Mouse (Mus musculus) granulocyte monocyte progenitor cell, adult 5-6 weeks (primary cell): ENCODE results near the gene Pacsin2. TPM values are rescaled to one million over a fixed set of nuclear protein-coding genes. Genes with fewer than 3 reads are reported as not detected.

Experiments used
- ATAC-seq: replicated peaks from 2 replicates; pipeline ENCODE4 v1.8.0; 2016; ENCODE audit warnings: mild to moderate bottlenecking, moderate TSS enrichment, inconsistent platforms; ENCODE audit not compliant: poor library complexity, severe bottlenecking
- total RNA-seq, 2 experiments: library from RNA; stranded (forward) in 1 of 2; stranded (reverse) in 1 of 2; fragments of 200-712, 200-1000 nt in 1 of 2; fragments of >200 nt in 1 of 2; fragmentation: Nextera tagmentation in 1 of 2; gene quantifications; 2 replicates each; pipeline ENCODE4 v1.2.3; 2014 to 2017

Pacsin2 gene
- total RNA-seq, 2 experiments from 2014 or later = 43.3 to 65.2 TPM

DNA sequence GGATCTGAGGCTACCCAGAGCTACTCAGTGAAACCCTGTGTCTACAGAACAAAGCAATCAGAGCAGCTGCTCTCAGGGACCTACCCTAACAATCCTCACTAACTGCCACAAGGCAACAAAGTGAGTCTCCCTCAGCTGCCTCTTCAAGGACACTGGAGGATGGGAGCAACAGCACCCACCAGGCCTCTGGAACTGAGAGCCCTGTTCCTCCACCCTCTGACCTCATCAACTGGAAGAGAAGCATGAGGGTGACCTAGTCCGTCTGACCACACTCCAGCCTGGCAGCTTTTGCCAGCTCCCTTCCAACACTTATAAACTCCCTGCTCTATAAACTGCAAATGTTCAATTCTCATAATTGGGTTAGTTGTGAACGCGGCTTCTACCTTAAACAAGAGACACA is 10.5 kb downstream of the Pacsin2 start:
- ATAC-seq = no peak

DNA sequence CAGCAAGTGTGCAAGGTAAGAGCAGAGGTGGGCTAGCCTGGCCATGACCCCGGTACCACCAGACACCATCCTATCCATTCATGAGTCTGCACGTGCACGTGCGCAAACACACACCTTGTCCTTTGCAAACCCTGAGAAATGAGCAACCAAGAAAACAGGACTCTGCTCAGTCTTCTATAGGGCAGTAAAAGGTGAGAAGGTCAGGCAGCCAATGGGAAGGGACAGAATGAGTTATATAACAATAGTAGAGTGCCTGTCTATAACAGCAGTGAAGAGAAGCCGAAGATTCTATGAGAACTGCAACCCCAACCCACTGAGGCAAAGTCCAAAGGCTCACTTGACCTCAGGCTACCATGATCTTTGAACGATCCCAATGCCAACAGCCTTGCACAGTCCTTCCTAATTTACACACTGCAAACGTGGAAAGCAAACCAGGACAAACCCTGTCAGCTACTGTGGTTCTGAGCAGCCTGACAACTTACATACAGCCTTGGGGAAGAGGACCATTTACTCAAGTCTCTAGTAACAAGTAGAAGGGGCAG is 12.1 kb downstream of the Pacsin2 start:
- ATAC-seq = no peak

DNA sequence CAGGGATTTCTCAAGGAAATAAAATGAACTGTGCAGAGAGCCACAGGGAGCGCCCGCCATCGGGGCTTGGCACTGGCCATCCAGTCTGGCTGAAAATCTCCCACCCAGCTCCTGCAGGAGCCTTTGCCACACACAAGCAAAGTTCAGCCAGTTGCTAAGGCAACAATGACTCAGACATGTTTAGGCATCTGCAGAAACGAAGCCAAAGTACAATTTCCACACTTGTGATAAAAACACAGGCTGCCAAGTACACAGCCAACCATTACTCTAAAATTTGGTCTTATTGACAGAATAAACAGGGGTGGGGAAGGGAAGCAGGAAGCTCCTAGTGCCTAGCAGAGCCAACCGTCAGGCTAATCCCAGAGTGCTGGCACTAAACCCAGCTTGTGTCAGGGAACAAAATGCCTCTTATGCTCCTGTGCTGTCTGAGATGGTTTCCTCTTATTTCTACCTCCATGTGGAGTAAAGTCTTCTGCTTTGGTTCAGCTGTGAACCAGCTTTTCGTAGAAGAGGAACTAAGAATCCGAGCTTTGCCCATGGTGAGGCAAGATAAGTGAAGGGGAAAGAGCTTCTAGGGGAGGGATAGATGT is 12.7 kb downstream of the Pacsin2 start:
- peak; percentile 65 for ATAC-seq

DNA sequence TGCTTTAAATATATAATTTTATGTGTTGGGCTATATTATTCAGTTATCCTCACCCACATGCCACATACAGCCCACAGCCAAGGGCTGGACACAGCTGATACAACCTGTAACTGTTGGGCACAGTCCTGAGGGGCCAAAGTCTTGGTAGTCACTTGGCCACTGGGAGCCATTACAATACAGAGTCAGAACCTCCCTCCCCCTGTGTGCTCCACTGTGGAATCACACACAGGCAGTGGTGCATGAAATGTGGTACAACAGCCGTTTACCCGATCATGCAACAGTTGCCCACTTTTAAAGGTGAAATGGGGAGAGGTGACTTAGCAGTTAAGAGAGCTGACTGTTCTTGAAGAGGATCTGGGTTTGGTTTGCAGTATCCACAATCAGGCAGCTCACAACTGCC is 14.4 kb downstream of the Pacsin2 start:
- ATAC-seq = no peak

DNA sequence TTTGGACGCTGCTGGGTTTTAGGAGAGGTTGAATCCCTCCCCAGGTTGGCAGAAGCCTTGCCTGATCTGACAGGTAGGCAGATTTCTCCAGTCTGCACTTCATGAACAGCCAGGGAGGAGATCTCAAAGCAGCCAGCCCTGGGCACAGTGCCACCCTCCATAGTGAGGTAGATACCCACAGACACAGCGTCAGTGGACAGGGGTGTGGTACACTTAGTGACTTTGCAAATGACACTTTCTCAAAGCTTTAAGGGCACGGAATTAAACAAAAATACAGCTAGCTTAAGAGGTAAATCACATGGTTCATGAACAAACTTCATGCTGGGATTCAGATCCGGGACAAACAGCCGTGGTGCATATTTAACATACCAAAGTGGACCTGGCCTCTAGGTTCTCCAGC is 15.8 kb downstream of the Pacsin2 start:
- no peak for ATAC-seq

DNA sequence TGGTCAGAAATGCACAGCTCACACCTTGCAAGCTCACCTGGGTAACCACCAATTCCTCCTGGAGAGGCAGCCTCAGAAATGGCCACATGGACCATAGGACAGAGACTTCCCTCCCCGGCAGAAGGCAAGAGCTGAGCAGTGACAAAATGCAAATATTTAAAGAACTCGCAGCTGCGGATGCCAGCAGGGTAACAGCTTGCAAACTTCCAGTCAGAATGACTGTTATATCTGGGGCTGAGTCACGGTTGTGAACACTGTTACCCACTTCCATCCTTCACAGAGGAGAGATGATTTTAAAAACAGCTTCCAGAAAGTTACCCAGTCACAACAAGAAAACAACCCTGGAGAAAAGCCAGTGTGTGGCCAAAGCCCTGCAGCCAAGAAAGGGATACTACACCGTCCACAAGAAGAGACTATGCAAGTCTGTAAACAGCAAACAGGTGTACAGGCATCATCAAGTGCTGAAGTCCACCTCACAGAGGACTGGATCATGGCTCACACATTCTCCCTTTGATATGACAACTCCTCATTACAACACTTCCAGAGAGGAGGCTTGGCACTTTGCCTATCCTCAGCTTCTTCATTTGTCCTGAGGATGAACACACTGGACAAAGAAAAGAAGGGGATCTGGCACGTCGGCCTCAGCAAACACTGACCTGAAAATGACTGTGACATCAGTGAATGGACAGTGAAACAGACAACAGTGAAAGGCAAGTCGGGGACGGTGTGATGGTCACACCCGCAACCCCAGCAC is 16.4 kb downstream of the Pacsin2 start:
- peak; percentile 25; the same call in 1 of the 2 replicates for ATAC-seq

DNA sequence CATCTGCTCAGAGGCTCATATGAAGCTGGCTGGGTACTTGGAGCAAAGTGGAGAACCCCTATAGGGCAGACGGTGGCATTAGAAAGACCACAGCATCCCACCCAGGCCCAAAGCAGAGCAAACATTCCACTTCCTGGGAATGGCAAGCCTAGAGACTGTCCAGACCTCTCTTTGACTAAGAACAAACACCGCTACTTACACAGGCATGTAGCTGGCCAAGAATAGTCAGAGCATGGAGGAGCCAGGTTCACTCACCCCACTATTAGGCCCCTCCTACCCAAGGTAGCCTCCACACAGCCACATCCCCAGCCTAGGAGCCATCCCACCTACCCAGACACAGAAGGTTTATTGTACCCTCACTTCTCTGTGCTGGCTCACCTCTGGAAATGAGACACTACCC is 18.5 kb downstream of the Pacsin2 start:
- no peak for ATAC-seq

DNA sequence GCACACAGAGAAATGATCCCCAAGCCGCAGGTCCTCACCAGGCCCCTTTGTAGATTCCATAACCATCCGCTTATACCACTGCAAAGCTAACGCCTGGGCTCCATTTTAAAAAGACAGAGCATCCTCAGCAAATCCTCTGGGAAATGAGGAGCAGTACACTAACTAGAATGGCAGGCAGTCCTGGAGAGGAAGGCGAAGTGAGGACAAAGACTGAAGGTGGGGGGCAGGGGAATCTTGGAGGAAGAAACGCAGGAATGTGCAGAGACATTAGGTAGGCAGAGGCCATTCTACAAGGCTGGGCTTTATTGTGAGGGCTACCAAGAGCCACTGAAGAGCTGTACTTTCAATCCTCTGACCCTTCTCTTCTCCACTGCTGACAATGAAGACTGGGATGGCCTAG is 19.0 kb downstream of the Pacsin2 start:
- ATAC-seq = no peak

DNA sequence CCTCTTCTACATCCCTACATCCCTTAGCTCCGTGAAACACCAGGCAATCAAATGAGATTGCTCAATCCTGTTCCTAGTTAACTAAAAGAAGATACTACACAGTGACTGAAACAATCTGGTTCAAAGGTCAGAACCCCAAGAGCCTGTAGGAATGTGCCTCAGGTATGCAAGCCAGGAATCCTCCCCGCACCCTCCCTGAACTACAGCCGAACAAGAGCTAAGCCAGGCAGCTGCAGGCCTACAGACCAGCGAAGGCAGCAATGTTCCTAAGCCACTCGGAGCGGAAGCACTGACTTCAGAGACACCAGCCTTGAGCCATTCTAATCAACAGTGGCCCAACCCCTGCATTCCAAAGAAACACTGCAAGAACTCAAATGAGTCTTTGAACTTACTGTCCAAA is 20.0 kb downstream of the Pacsin2 start:
- ATAC-seq = no peak

DNA sequence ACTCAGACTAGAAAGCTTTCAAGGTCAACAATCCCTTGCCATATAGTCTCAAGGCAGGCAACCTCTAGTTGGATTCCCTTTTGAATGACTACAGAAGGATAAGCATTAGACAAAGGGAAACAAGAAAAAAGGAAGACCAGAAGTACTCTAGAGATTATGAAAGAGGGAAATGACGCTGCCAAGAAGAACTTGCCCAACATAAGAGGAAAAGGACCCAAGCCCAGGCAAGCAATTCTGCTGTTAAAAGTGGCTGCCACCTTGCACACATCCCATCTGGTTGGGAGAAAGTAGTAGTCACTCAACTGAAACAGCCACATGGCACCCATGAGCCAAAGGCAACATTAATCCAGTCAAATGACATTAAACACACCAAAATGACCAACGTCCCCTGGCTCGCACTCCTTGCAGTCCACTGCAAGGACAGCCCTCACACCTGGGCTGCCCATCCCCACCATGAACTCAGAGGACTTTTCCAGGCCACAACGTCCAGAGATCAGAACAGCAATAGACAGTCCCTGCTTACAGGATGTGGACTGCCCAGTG is 21.8 kb downstream of the Pacsin2 start:
- peak; percentile 88 for ATAC-seq

DNA sequence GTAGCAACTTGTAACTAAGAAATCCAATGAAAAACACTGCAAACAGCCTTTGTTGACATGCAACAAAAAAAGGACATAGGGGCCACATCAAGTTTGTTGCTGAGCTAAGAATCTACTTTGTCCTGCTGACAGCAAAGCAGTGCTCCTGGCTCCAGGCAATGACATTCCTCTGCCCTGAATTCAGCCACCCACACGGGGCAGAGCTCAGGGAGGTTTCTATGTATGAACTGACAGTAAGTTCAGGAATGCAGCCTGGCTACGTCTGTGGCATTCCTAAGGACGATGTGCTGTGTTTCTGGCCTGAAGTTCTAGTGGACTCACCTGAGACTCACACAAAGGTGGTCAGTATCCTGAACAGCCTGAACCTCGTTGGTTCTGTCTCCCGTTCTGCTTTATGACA is 23.7 kb downstream of the Pacsin2 start:
- ATAC-seq = no peak

DNA sequence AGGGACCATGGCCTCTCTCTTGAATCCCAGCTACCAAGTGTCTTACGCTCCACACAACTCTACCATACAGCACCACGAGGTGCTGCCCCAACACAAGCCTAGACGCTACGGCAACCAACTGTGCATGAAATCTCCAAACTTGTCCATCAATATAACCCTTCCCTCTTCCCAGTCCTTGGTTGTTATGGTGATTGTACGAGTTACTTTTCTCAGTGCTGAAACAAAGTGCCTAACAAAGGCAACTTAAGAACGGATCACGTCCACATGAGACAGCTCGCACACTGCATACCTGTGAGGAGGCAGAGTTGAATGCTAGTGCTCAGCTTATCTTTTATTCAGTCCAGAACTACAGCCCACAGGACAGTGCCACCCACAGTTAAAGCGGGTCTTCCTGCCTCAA is 27.9 kb downstream of the Pacsin2 start:
- ATAC-seq = no peak

DNA sequence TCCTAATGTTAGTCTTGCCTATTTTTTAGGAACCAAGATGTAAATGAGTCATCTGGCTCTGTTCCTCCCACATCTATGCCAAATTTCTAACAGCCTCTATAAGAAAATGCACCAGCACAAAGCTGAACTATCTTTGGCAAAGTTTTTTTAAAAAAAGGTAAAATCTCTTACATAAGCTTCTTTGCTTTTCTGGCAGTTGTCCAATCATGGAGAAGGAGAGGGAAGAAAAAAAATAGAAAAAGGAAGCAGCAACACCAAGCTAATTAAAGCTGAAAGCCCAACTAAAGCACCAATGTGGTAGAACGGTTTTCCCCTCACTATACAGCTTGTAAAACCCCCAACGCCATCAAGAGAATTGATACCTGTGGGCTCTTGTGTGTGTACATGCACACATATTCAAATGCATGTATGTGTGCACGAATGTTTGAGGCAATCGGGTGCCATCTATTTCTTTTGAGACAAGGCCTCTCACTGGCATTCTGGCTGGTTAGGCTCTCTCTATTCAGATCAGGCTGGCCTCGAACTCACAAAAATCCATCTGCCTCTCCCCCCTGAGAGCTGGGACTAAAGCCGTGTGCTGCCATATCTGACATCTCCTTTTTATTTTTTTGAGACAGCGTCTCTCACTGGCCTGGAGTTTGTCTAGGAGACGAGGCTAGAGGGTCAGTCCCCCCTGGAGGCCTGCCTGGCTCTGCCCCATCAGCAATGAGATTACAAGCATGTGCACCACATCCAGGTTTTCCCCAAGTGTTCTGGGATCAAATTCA is 28.9 kb downstream of the Pacsin2 start:
- ATAC-seq = 0 out of 2 replicates have a peak, but pooled peaks have one; percentile 23

DNA sequence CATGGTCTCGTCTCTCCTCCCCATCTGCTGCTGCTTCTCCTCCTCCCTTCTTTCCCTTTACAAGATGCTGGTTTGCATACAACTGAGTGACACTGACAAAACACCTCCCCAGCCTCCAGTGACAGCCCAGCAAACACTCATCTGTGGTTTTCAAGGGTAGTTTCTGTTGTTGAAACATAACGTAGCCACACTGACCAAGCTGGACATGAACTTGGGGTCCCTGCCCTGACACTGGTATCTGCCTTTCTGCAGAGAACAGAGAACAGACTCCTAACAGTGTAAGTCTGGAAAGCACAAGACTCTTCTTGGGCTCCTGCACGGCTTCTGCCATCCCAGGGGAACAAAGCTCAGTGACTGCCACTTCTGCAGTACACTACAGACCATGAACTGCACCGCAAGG is 29.7 kb downstream of the Pacsin2 start:
- ATAC-seq = no peak; the same call in 1 of the 2 replicates

DNA sequence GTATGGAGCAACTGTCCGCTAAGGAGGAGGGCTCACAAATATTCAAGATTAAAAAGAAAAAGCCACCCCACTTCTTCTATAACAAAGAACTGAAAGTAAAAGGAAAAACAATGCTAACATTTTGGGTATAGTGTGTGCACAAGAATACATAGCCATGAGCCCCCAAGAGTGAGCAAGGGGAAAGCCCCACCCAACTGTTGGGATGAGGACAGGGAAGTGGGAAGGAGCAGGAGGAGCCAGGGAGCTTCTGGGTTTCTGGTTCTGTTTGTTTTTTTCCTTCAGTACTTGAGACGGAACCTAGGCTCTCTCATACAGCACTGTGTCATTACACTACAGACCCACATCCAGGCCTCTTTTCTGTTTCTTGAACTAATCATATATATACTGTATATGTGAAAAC is 31.1 kb downstream of the Pacsin2 start:
- ATAC-seq = no peak; the same call in none of the 2 replicates

DNA sequence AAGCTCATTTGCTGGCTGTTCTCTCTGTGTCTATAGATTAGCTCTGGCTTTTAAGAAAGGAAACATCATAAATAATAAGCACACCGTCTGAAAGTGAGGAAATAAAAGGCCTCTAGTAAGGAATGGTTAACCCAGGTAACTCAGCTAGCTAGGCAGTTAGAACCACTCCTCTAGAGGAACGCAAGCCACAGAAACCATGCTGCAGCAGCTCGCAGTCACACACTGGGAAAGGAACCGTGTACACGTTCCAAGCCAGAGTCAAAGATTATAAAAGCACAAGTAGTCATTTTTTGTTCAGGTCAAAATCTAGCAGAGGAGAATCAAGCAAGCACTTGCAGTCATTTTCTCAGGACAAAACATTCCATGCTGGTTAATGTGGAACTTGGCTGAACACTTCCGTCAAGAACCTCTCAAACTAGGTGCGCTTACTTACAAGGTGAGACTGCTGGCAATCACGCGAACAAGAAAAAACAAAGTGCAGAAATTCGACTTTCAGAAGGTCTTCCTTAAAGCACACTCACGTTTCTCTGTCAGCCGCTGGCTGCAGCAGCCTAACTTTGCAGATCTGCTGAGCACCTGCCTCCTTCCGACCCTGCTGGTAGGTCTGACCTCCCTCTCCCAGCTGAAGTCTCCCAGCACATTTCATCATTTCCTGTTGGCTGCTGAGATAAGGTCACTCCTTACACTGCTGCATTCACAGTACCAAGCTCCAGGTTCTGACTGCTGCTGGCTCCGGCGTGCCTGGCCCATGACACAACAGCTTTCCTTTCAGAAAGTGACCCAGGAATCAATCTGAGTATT is 32.0 kb downstream of the Pacsin2 start:
- peak; percentile 74 for ATAC-seq

DNA sequence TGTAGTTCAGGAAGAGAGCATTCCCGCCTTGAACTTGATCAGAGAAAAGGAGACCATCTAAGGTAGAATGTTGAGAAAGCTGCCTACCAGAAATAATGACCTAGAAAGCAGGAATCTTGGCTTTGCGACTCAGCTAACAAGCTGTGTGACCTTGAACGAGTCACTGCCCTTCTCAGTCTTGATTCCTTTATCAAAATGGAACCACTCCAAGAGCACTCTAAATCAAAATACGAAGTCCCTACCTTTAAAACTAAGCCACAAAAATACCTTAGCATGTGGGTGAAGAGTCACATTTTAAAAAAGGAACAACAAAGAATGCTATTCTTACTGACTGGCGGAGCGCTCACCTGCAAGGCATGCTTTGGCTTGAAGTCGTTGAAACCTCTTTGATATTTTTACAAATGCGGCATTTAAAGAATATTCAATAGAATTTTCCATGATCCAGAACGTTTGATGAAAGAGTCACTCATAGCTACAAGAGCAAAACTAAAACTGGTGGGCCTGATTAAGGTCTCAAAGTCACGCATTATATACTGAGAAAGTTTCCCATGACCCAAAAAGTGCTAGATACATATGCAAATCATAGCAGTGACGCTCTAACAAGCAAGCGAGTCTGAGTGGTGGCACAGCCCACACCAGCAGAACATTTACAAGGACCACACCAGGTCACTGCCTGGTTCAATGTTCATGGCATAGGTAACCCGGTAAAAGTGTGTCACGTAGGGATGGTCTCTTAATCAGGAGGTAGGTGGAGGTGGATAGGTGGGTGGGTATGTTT is 33.2 kb downstream of the Pacsin2 start:
- no peak for ATAC-seq

DNA sequence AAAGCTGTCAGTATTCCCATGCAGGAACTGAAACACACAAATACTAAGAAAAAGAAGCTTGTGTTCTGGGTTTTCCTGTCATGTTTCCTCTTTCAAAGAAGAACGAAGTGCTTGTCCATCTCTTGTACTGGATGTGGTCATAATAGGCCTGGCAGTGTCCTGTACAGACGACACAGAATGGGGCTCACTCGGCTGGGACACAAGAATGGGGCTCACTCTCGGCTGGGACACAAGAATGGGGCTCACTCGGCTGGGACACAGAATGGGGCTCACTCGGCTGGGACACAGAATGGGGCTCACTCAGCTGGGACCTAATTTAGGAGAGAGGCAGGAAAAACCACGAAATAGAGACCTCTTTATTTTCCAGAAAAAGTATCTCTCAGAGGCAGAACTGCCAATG is 34.0 kb downstream of the Pacsin2 start:
- peak; percentile 34; the same call in 1 of the 2 replicates for ATAC-seq

DNA sequence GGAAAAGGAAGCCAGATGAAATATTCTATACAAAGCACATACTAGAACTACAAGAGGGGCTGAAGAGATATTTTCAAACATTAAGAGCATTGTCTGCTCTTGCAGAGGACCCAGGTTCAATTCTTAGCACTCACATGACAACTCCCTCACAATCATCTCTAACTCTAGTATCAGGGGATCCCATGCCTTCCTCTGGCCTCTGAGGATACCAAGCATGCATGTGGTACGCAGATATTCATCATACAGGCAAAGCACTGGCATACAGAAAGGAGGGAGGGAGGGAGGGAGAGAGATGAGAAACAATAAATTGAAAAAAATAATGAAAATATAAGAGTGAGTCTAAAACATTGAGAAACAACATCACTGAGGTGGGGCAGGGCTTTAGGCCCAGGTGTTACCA is 35.8 kb downstream of the Pacsin2 start:
- no peak for ATAC-seq
